Mouse (Mus musculus): ENCODE measurements around the gene Tmf1. TPM values are rescaled to one million over a fixed set of nuclear protein-coding genes. Genes with fewer than 3 reads are reported as not detected.

The Tmf1 gene
- polyA plus RNA-seq (2012; rRNA removed; ENCODE audit: low replicate concordance) = 2.1 and 3.5 TPM in 2 replicates

GRCm38 (mm10) chr6:97178491-97179366 is at the start of gene Tmf1:
Gene Tmf1, minus strand, starts transcription at chr6:97179122.

GRCm38 (mm10) chr6:97210191-97210961 is 31.5 kb upstream of the Tmf1 start, which contains the start of gene Arl6ip5:
Gene Arl6ip5, plus strand, starts transcription at chr6:97210689.

GRCm38 (mm10) chr6:97205439-97205885 is 26.5 kb upstream of the Tmf1 start, which contains the start of gene Uba3:
Gene Uba3, minus strand, starts transcription at chr6:97205647.

GRCm38 (mm10) chr6:97148383-97149251 is 30.3 kb downstream of the Tmf1 start, which contains the start of gene Eogt:
Gene Eogt, minus strand, starts transcription at chr6:97149182.

Other genes starting within 250 kb of the Tmf1 start
- gene Fam19a4, start 118.7 kb downstream of the Tmf1 start, polyA plus RNA-seq (2012; rRNA removed; ENCODE audit: low replicate concordance) = 0.04 TPM in 1 of 2 replicates, not detected in the other
- gene Eogt, start 29.9 kb downstream of the Tmf1 start, polyA plus RNA-seq (2012; rRNA removed; ENCODE audit: low replicate concordance) = 6.1 and 10.6 TPM in 2 replicates
- 6.9 and 19.7 TPM in 2 replicates for gene Uba3, start 26.5 kb upstream of the Tmf1 start, polyA plus RNA-seq (2012; rRNA removed; ENCODE audit: low replicate concordance)
- 65.7 and 108 TPM in 2 replicates for gene Arl6ip5, start 31.6 kb upstream of the Tmf1 start, polyA plus RNA-seq (2012; rRNA removed; ENCODE audit: low replicate concordance)
- 0.05 and 8.2 TPM in 2 replicates for gene Lmod3, start 73.6 kb upstream of the Tmf1 start, polyA plus RNA-seq (2012; rRNA removed; ENCODE audit: low replicate concordance)

All from mammary gland, adult 2 months (tissue).